Mouse (Mus musculus) erythroid progenitor cell, adult 5-6 weeks (primary cell): ENCODE measurements around the gene Brat1. TPM values are rescaled to one million over a fixed set of nuclear protein-coding genes. Genes with fewer than 3 reads are reported as not detected.
A peak's percentile ranks its signal among the peaks of the same experiment; 100 is the strongest.

Experiments
- ATAC-seq: replicated peaks from 2 replicates; pipeline ENCODE4 v1.8.0; 2016; ENCODE audit warnings: moderate number of reproducible peaks, mild to moderate bottlenecking, moderate TSS enrichment, inconsistent platforms; ENCODE audit not compliant: poor library complexity, low FRiP score, severe bottlenecking
- total RNA-seq, 2 experiments: library from RNA; stranded (forward) in 1 of 2; stranded (reverse) in 1 of 2; fragments of 150-400 nt in 1 of 2; fragments of 186-747, 209-891 nt in 1 of 2; gene quantifications; 2 replicates each; pipeline versions ENCODE4 v1.2.3 to v1.2.4; 2015 to 2017; ENCODE audit warnings: low replicate concordance in 2 of 2

Gene Brat1
- total RNA-seq, 2 experiments from 2014 or later: 0.84 to 2.0 TPM

DNA sequence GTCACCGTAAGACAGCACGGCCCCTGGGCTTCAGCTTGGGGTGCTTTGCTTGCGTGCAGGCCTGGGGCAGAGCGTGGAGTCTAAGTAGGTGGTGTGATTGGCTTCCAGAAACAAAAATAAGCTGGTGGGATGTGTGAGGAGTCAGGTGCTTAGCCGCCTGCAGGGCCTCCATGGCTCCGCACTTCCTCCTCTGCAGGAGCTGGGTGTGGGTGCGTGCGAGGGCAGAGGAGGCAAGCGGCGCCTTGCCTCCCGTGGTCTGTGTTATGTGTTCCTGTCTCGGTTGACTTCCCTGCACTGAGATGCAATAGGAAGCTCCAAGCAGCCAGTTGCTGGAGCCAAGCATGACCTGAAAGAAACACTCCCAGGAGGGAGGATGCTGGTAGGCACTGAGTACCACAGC lies 35.0 kb downstream of the Brat1 start:
- no peak for ATAC-seq

DNA sequence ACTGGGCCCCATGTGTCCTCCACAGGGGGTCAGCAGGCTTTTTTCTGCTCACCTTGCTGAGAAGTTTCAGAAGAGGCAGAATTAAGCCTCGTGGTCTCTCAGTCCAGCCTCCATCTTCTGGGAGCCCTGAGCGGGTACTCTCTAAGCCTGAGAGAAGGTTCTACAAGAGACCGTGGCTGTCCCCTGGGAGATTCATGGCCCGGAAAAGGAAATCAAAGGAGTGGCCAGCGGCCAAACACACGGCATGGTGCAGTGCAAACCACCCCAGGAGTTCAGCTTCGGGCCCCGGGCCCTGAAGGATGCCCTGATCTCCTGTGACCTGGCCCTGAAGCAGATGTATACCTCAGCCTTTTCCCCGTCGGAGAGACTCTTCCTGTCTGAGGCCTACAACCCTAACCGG lies 36.2 kb downstream of the Brat1 start:
- no peak for ATAC-seq

DNA sequence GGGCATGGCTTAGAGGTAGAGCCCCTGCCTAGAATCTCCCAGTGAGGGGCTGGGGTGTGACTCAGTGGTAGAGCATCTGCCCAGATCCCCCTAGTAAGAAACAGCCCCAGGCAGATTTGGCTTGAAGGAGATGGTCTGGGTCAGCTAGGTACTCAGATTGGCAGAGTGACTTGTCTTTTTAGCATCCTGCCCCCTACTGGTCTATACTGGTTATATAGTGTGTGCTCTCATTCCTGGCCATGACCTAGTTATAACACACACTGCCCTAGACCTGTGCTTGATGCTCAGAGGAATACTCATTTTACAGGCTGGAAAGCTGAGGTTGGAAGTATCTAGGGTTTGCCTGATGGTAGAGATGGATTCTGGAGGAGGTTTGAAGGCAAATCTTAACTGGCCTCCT lies 37.1 kb downstream of the Brat1 start:
- no peak for ATAC-seq

DNA sequence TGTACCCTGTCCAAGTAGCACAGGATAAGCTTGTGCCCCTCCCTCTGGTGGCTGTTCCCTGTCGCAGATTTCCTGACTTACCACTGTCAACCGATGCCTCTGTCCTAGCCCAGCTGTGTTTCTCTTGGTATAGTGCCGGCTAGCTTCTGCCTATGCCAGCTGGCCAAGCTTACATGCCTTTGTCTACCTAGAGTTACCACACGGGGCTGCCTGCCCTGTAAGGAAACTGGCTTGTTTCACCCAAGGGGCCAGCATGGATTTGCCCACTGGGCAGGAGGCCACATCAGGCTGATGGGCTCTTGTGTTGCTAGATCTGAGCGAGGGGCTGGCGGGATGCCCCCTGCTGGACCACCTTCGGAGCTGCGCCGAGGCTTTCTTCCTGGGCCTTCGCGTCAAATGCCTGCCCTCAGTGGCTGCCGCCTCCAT lies 38.9 kb downstream of the Brat1 start:
- no peak for ATAC-seq

DNA sequence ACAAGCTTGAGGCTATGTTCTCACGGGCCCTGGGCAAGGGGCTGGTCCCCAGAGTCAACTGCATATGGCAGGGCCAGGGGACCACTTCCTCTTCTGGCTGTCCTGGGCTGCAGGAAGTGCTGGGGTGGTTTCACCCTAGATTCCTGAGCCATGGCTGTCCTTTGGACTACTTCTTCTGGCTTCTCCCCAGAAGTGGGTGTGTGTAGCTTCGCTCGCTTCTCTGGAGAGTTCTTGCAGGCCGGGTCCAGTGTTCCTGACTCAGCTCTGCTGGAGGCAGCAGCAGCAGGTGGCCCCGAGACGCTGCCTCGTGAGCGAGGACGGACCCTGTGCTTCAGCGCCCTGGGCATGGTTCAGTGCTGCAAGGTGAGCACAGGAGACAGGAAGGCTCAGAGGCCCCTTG lies 43.6 kb downstream of the Brat1 start:
- ATAC-seq: no peak

DNA sequence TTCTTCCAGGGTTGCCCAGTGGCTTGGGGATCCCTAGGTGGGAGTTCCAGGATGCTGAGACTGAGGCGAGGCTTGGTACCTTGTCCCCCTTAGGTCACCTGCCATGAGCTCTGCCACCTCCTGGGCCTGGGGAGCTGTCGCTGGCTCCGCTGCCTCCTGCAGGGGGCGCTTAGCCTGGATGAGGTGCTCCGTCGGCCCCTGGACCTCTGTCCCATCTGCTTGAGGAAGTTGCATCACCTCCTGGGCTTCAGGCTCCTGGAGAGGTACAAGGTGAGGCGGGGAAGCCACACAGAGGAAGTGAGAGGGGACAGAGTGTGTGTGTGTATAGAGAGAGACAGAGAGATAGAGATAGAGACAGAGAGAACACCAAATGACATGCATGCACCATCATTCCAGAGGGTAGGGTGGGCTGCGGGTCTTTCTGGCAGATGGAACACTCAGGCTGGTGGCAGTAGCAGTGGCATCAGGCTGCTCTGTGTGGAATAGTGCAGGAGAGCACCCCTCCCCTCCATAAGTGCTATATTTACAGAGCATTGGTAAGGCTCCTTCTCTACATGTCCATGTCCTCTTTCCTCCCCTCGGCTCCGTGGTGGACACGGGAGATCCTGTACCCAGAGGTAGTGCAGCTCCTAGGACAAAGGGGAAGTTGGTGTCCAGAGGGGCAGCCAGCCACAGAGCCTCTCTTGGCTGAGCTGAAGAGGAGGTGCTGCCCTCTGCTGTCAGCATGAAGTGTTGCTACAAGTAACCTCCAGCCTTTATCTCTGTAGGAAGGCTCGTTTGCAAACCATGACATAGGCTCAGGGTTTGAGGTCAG lies 44.5 kb downstream of the Brat1 start:
- ATAC-seq: peak; percentile 78

DNA sequence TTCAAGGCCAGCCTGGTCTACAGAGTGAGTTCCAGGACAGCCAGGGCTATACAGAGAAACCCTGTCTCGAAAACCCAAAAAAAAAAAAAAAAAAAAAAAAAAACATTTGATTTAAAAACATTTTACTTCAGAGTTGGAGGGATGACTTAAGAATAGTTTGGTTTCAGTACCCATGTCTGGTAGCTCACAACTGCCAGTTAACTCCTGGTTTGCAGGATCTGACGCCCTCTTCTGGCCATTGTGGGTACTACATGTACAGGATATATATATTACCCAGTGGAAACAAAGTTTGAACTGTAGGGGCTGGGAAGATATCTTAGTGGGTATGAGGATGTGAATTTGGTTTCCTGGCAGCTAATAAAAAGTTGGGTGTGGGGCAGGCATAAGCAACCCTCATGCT lies 46.1 kb downstream of the Brat1 start:
- ATAC-seq: no peak

GRCm38 (mm10) chr5:140752041-140752440 lies 47.2 kb downstream of the Brat1 start:
- ATAC-seq: no peak

GRCm38 (mm10) chr5:140752639-140753038 lies 47.8 kb downstream of the Brat1 start:
- no peak for ATAC-seq

DNA sequence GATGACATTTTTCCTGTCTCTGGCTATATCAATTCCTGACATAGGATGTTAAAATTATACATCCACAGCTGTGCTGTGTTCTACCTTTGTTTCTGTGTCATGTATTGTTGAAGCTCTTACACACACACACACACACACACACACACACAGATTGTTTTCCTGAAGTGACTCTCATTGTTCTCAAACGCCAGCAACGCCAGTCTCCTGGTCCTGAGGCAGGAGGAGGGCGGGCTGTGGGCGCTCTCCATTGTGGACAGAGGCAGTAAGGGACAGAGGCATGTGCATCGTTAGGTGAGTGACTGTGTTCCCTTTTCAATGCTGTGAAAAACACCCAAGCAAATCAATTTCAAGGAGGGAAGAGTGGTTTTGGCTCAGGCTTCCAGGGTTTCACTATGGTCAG lies 48.4 kb downstream of the Brat1 start:
- no peak for ATAC-seq

DNA sequence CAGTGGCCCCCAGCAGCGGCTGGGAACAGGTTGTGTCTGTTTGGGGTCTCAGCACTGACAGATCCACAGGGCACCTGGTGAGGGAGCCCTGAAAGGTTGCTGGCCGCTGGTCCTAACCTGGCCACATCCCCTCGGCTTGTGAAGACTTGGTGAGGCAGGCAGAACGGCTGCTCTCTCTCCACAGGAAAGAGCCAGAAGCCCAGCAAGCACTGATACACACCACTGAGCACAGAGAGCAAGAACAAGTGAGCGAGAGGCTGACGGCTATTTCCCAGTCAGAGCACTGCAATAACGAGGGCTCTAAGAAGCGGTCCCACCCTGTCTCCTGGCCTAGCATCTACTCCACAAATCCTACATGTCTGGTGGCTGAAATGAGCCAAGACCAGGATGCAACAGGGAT lies 54.1 kb downstream of the Brat1 start:
- ATAC-seq: no peak

GRCm38 (mm10) chr5:140762540-140762939 lies 57.7 kb downstream of the Brat1 start:
- no peak for ATAC-seq

DNA sequence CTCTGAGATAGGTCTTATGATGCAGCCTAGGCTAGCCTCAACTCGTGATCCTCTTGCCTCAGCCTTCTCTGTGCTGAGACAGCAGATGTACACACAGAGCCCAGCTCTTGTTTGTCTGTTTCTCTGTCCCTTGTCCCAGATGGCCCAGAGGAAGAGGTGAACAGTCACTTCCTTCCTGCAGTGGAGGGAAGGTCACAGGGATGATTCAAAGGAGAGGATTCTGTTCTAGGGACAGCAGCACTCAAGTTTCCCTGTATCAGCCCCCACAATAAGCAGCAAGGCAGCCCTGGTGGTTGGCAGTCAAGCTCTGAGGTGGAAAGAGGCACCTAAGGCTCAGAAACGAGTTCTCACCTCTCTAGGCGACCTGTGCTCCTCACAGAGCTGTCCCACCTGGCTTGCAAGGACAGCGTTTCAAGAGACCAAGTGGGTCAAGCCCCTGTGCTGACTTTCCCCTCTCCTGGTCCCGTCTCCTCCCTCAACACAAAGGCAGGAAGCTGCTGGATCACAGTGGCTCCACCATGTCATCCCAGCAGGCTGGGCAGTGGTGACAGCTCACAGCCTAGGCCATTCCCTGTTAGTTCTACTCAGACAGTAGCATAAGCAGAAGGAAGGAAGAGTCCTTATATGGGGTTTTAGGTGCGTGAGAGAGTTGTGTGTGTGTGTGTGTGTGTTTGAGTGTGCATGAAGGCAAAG lies 60.3 kb downstream of the Brat1 start:
- no peak for ATAC-seq

- no peak for ATAC-seq
These were observed 61.8 kb downstream of the Brat1 start for GRCm38 (mm10) chr5:140766566-140766965.

DNA sequence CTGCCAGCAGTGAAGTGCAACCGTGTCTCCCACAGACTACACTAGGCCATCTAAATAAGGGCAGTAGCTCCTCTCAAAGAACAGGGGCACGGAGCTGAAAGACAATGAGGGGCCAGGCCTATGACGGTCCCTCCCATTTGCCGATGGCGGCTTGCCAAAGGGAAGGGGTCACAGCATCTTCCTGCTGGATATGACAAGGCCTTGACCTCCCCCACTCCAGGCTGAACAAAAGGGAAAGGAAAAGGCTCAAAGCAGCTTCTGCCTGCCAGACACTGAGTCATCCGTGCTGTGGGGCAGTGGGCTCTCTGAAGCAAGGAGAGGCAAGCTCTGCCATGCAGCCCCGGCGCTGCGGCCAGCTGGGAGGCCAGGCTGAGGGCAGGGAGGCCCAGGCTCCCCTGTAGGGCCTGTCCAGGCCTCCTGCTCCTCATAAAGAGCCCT lies 62.9 kb downstream of the Brat1 start:
- ATAC-seq: no peak

DNA sequence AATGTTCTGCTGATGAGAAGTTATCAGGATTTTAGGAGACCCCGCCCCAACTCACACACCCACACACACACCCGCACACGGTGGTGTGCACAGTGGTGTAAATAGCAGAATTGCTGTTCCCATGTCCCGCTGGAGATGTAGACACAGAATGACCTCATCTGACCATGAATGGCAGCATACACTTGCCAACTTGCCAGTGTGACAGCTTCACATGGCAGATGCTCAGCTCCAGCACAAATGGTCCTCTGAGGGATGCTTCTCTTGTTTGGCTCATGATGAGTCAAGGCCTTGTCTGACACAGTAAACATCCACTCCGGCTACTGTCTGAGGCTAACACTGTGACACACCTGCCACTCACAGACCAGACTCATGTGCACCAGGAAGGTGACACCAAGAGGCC lies 63.5 kb downstream of the Brat1 start:
- no peak for ATAC-seq

Other genes starting within 250 kb of the Brat1 start
- 9.2 and 12.3 TPM in 2 replicates for gene Chst12, start 199.5 kb upstream of the Brat1 start, total RNA-seq (2015; ENCODE audit: low replicate concordance)
- gene Chst12, start 199.5 kb upstream of the Brat1 start, total RNA-seq (2017; ENCODE audit: low replicate concordance): 11.4 and 11.7 TPM in 2 replicates
- not detected in 2 replicates for gene Grifin, start 139.9 kb upstream of the Brat1 start, total RNA-seq (2015; ENCODE audit: low replicate concordance)
- gene Grifin, start 139.9 kb upstream of the Brat1 start, total RNA-seq (2017; ENCODE audit: low replicate concordance): not detected in 2 replicates
- gene Lfng, start 97.7 kb upstream of the Brat1 start, total RNA-seq (2015; ENCODE audit: low replicate concordance): 19.7 and 20.5 TPM in 2 replicates
- 1.9 and 11.4 TPM in 2 replicates for gene Lfng, start 97.7 kb upstream of the Brat1 start, total RNA-seq (2017; ENCODE audit: low replicate concordance)
- 21.8 and 26.7 TPM in 2 replicates for gene Ttyh3, start 56.0 kb upstream of the Brat1 start, total RNA-seq (2015; ENCODE audit: low replicate concordance)
- 21.2 and 23.2 TPM in 2 replicates for gene Ttyh3, start 56.0 kb upstream of the Brat1 start, total RNA-seq (2017; ENCODE audit: low replicate concordance)
- gene Iqce, start 2.6 kb upstream of the Brat1 start, total RNA-seq (2015; ENCODE audit: low replicate concordance): 1.7 and 2.5 TPM in 2 replicates
- gene Iqce, start 2.6 kb upstream of the Brat1 start, total RNA-seq (2017; ENCODE audit: low replicate concordance): 3.3 and 6.2 TPM in 2 replicates
- gene Amz1, start 19.1 kb downstream of the Brat1 start, total RNA-seq (2015; ENCODE audit: low replicate concordance): 2.2 TPM in 1 of 2 replicates, not detected in the other
- gene Amz1, start 19.1 kb downstream of the Brat1 start, total RNA-seq (2017; ENCODE audit: low replicate concordance): 0.13 and 1.2 TPM in 2 replicates
- 10.9 and 19.8 TPM in 2 replicates for gene Gna12, start 125.4 kb downstream of the Brat1 start, total RNA-seq (2015; ENCODE audit: low replicate concordance)
- 11.9 and 12.6 TPM in 2 replicates for gene Gna12, start 125.4 kb downstream of the Brat1 start, total RNA-seq (2017; ENCODE audit: low replicate concordance)